Mouse (Mus musculus) MEL (cell line): ENCODE results near the gene Chd9. TPM values are rescaled to one million over a fixed set of nuclear protein-coding genes. Genes with fewer than 3 reads are reported as not detected.

Experiments used
- DNase-seq: peaks from one replicate; pipeline ENCODE4 v3.0.0; 2011; ENCODE audit warnings: low read depth, low spot score
- H3K27ac ChIP-seq: 2 replicates; pipeline ENCODE4 v1.5.1; 2012; ENCODE audit warnings: low read depth, mild to moderate bottlenecking, control low read depth, low read length, moderate library complexity; ENCODE audit not compliant: control insufficient read depth
- H3K27me3 ChIP-seq, 2 experiments: fragments of 150-350 bp in 1 of 2; sonication (generic) in 1 of 2; 2 replicates each; pipeline ENCODE4 v1.6.1; 2012; ENCODE audit warnings: low read length in 2 of 2, mild to moderate bottlenecking in 2 of 2, improper control_type of control experiment in 1 of 2, moderate library complexity in 1 of 2; ENCODE audit not compliant: insufficient read depth in 2 of 2, control insufficient read depth in 1 of 2
- H3K36me3 ChIP-seq, 2 experiments: 2 replicates each; pipeline ENCODE4 v1.6.1; 2012 to 2014; ENCODE audit warnings: low read length in 2 of 2, improper control_type of control experiment in 1 of 2, inconsistent platforms in 1 of 2, mild to moderate bottlenecking in 1 of 2; ENCODE audit not compliant: insufficient read depth in 2 of 2, control insufficient read depth in 1 of 2
- H3K4me1 ChIP-seq, 2 experiments: fragments of 150-350 bp in 1 of 2; sonication (generic) in 1 of 2; 2 replicates each; pipeline ENCODE4 v1.6.1; 2012; ENCODE audit warnings: low read length in 2 of 2, improper control_type of control experiment in 1 of 2, mild to moderate bottlenecking in 1 of 2; ENCODE audit not compliant: insufficient read depth in 2 of 2, control insufficient read depth in 1 of 2
- H3K4me3 ChIP-seq, 2 experiments: fragments of 150-350 bp in 1 of 2; sonication (generic) in 1 of 2; 2 replicates each; pipeline ENCODE4 v1.5.1; 2012; ENCODE audit warnings: low read depth in 2 of 2, low read length in 2 of 2, mild to moderate bottlenecking in 2 of 2, moderate library complexity in 2 of 2, control low read depth in 1 of 2, improper control_type of control experiment in 1 of 2; ENCODE audit not compliant: control insufficient read depth in 1 of 2, insufficient read depth in 1 of 2
- H3K79me2 ChIP-seq: 2 replicates; pipeline ENCODE4 v1.6.1; 2012; ENCODE audit warnings: mild to moderate bottlenecking, low read length, moderate library complexity; ENCODE audit not compliant: control insufficient read depth, poor library complexity, insufficient read depth
- H3K9ac ChIP-seq: 2 replicates; pipeline ENCODE4 v1.6.1; 2012; ENCODE audit warnings: low read depth, mild to moderate bottlenecking, control low read depth, low read length, moderate library complexity; ENCODE audit not compliant: control insufficient read depth, poor library complexity, severe bottlenecking
- H3K9me3 ChIP-seq: fragments of 150-350 bp; sonication (generic); replicated peaks from 2 replicates; pipeline ENCODE4 v1.6.1; 2012; ENCODE audit warnings: mild to moderate bottlenecking, low read length, improper control_type of control experiment, moderate library complexity; ENCODE audit not compliant: insufficient read depth
- E2F4 ChIP-seq: IDR thresholded peaks from 2 replicates; pipeline ENCODE4 v1.6.1; 2011; ENCODE audit warnings: low read depth, low read length, improper control_type of control experiment, borderline replicate concordance
- EP300 ChIP-seq, 2 experiments: IDR thresholded peaks; 2 replicates each; pipeline ENCODE4 v1.6.1; 2011; ENCODE audit warnings: improper control_type of control experiment in 2 of 2, low read length in 2 of 2, low read depth in 1 of 2, mild to moderate bottlenecking in 1 of 2
- ETS1 ChIP-seq: IDR thresholded peaks from 2 replicates; pipeline ENCODE4 v1.6.1; 2012; ENCODE audit warnings: low read depth, mild to moderate bottlenecking, inconsistent platforms, low read length, improper control_type of control experiment, moderate library complexity
- GABPA ChIP-seq: IDR thresholded peaks from 2 replicates; pipeline ENCODE4 v1.6.1; 2012; ENCODE audit warnings: low read depth, mild to moderate bottlenecking, inconsistent platforms, low read length, improper control_type of control experiment, moderate library complexity
- JUND ChIP-seq: IDR thresholded peaks from 2 replicates; pipeline ENCODE4 v1.6.1; 2011; ENCODE audit warnings: low read depth, mild to moderate bottlenecking, improper control_type of control experiment, low read length
- KAT2A ChIP-seq: conservative IDR thresholded peaks from 2 replicates; pipeline ENCODE4 v1.6.1; 2012; ENCODE audit warnings: low read depth, low read length, improper control_type of control experiment, inconsistent platforms
- MAFK ChIP-seq: IDR thresholded peaks from 2 replicates; pipeline ENCODE4 v1.6.1; 2011; ENCODE audit warnings: low read depth, mild to moderate bottlenecking, low read length, improper control_type of control experiment, borderline replicate concordance
- MXI1 ChIP-seq: IDR thresholded peaks from 2 replicates; pipeline ENCODE4 v1.6.1; 2011; ENCODE audit warnings: mild to moderate bottlenecking, low read depth, low read length, improper control_type of control experiment
- MYC ChIP-seq: IDR thresholded peaks from 2 replicates; pipeline ENCODE4 v1.6.1; 2011; ENCODE audit warnings: low read depth, mild to moderate bottlenecking, low read length, improper control_type of control experiment, moderate library complexity
- NELFE ChIP-seq: IDR thresholded peaks from 2 replicates; pipeline ENCODE4 v1.6.1; 2011; ENCODE audit warnings: low read depth, low read length, improper control_type of control experiment
- NRF1 ChIP-seq: IDR thresholded peaks from 2 replicates; pipeline ENCODE4 v1.6.1; 2014; ENCODE audit warnings: low read depth, mild to moderate bottlenecking, inconsistent platforms, low read length, improper control_type of control experiment, moderate library complexity; ENCODE audit not compliant: poor library complexity, insufficient read depth, severe bottlenecking
- POLR2AphosphoS2 ChIP-seq: IDR thresholded peaks from 2 replicates; pipeline ENCODE4 v1.6.1; 2011; ENCODE audit warnings: low read length, improper control_type of control experiment
- RCOR1 ChIP-seq: IDR thresholded peaks from 2 replicates; pipeline ENCODE4 v1.6.1; 2012; ENCODE audit warnings: low read depth, mild to moderate bottlenecking, inconsistent platforms, low read length, improper control_type of control experiment
- SMC3 ChIP-seq: IDR thresholded peaks from 2 replicates; pipeline ENCODE4 v1.6.1; 2011; ENCODE audit warnings: low read depth, low read length, improper control_type of control experiment
- TCF12 ChIP-seq: IDR thresholded peaks from 2 replicates; pipeline ENCODE4 v1.6.1; 2014; ENCODE audit warnings: low read depth, mild to moderate bottlenecking, inconsistent platforms, low read length, improper control_type of control experiment, moderate library complexity
- UBTF ChIP-seq: IDR thresholded peaks from 2 replicates; pipeline ENCODE4 v1.6.1; 2012; ENCODE audit warnings: low read depth, mild to moderate bottlenecking, inconsistent platforms, low read length, improper control_type of control experiment, moderate library complexity, borderline replicate concordance; ENCODE audit not compliant: insufficient read depth
- ZC3H11A ChIP-seq: IDR thresholded peaks from 2 replicates; pipeline ENCODE4 v1.6.1; 2012; ENCODE audit warnings: low read depth, mild to moderate bottlenecking, inconsistent platforms, low read length, improper control_type of control experiment
- polyA plus RNA-seq, 2 experiments: library from polyadenylated mRNA; stranded (reverse) in 1 of 2; unstranded in 1 of 2; fragments of >175 nt in 1 of 2; fragments of >200 nt in 1 of 2; gene quantifications; 2 replicates each; pipeline versions ENCODE4 v1.2.1 to v1.2.4; 2012; ENCODE audit warnings: low replicate concordance in 2 of 2, low read depth in 1 of 2; ENCODE audit not compliant: insufficient read length in 2 of 2, insufficient read depth in 1 of 2, missing spikeins in 1 of 2
- total RNA-seq: library from RNA; depleted of rRNA; stranded (reverse); fragments of 300-350 nt; gene quantifications from 2 replicates; pipeline ENCODE4 v1.2.3, GENCODE M21; 2012

Gene Chd9
- total and polyA plus RNA-seq, 3 experiments: 5.9 to 87.4 (median 40.3) TPM

- H3K36me3 ChIP-seq: peaks cover 4 to 7% of the 10 kb centered on the region in 2 experiments; a peak in 3 of 4 replicates
- no peaks in the 10 kb centered on the region for H3K27me3 ChIP-seq
- H3K9ac ChIP-seq: no peak overlapping the region
- no peaks in the 10 kb centered on the region for H3K9me3 ChIP-seq
- no peak overlapping the region for H3K4me3 ChIP-seq
- TF ChIP-seq JUND (no peak), ETS1 (no peak), EP300 (IDR thresholded peaks at IDR 0.05; ENCODE audit: low read depth in 1 of 2, low read length in 2 of 2) (no peak), SMC3 (no peak), UBTF (no peak), TCF12 (no peak), KAT2A (no peak), E2F4 (no peak), MXI1 (no peak), NELFE (no peak), ZC3H11A (no peak), POLR2AphosphoS2 (no peak), MYC (no peak)
- H3K79me2 ChIP-seq: no peaks in the 10 kb centered on the region
- peaks cover 0 to 6% of the 10 kb centered on the region in 2 experiments; a peak in 2 of 4 replicates for H3K4me1 ChIP-seq
- no peak for DNase-seq
- H3K27ac ChIP-seq: no peak overlapping the region
Observed at GRCm38 (mm10) chr8:91054418-91054817, 226.3 kb downstream of the Chd9 start.

GRCm38 (mm10) chr8:91056848-91057247, 228.7 kb downstream of the Chd9 start:
- no peak overlapping the region for H3K9ac ChIP-seq
- TF ChIP-seq KAT2A (no peak), MAFK (no peak), JUND (no peak), NRF1 (no peak), GABPA (no peak), SMC3 (no peak), RCOR1 (no peak)
- H3K36me3 ChIP-seq: peaks cover 2 to 3% of the 10 kb centered on the region in 2 experiments; a peak in 2 of 4 replicates
- no peak for DNase-seq
- H3K4me1 ChIP-seq: peaks cover 0 to 4% of the 10 kb centered on the region in 2 experiments; a peak in 1 of 4 replicates
- no peaks in the 10 kb centered on the region for H3K79me2 ChIP-seq
- no peak overlapping the region for H3K4me3 ChIP-seq
- H3K27ac ChIP-seq: no peak overlapping the region
- no peaks in the 10 kb centered on the region for H3K9me3 ChIP-seq
- no peaks in the 10 kb centered on the region for H3K27me3 ChIP-seq
